Mouse (Mus musculus) hindbrain, postnatal 0 days (tissue): ENCODE data around the gene Fgfr2. TPM values are rescaled to one million over a fixed set of nuclear protein-coding genes. Genes with fewer than 3 reads are reported as not detected.
A peak's percentile ranks its signal among the peaks of the same experiment; 100 is the strongest.

Experiments
- ATAC-seq: fragments of 200-750 bp; cut with Nextera tagmentation; 2 replicates; pipeline ENCODE4 v1.8.0; 2017; ENCODE audit warnings: mild to moderate bottlenecking, moderate TSS enrichment, moderate library complexity
- DNase-seq: peaks from one replicate; pipeline ENCODE4 v3.0.0-alpha.2; 2015; ENCODE audit warnings: low spot score
- H3K27ac ChIP-seq: fragments of 300-500 bp; sonication (generic); 2 replicates; pipeline ENCODE4 v1.5.1; 2014; ENCODE audit warnings: mild to moderate bottlenecking
- H3K27me3 ChIP-seq: fragments of 300-500 bp; sonication (generic); 2 replicates; pipeline ENCODE4 v1.6.1; 2014; ENCODE audit warnings: low read length, mixed read lengths; ENCODE audit not compliant: insufficient read depth
- H3K36me3 ChIP-seq: fragments of 300-500 bp; sonication (generic); 2 replicates; pipeline ENCODE4 v1.6.1; 2014; ENCODE audit warnings: low read length, mixed read lengths; ENCODE audit not compliant: insufficient read depth
- H3K4me1 ChIP-seq: fragments of 300-500 bp; sonication (generic); 2 replicates; pipeline ENCODE4 v1.6.1; 2014; ENCODE audit warnings: antibody characterized with exemption, low read length, mixed read lengths; ENCODE audit not compliant: insufficient read depth
- H3K4me2 ChIP-seq: fragments of 300-500 bp; sonication (generic); 2 replicates; pipeline ENCODE4 v1.6.1; 2014; ENCODE audit warnings: low read depth, mild to moderate bottlenecking, low read length, moderate library complexity, mixed read lengths
- H3K4me3 ChIP-seq: fragments of 300-500 bp; sonication (generic); 2 replicates; pipeline ENCODE4 v1.5.1; 2014; ENCODE audit warnings: low read length
- H3K9ac ChIP-seq: fragments of 300-500 bp; sonication (generic); replicated peaks from 2 replicates; pipeline ENCODE4 v1.6.1; 2014; ENCODE audit warnings: mild to moderate bottlenecking, low read length, moderate library complexity, mixed read lengths
- H3K9me3 ChIP-seq: fragments of 300-500 bp; sonication (generic); 2 replicates; pipeline ENCODE4 v1.6.1; 2016; ENCODE audit warnings: low read length, mixed read lengths
- CTCF ChIP-seq: IDR thresholded peaks from 2 replicates; pipeline ENCODE4 v1.5.1; 2016; ENCODE audit warnings: antibody characterized with exemption, control low read depth, low read depth
- WGBS: fragments of 180-500 bp; shearing (Covaris S2); extraction: QIAGEN DNeasy Blood & Tissue Kit; methylation state at CpG from one replicate; pipeline ENCODE4 v1.1.7; 2014; 5-methylcytosine and 5-hydroxymethylcytosine counted together
- polyA plus RNA-seq: library from polyadenylated mRNA; unstranded; fragments of >200 nt; fragmentation: Nextera tagmentation; extraction: Ambion mirVana; gene quantifications from 2 replicates; pipeline ENCODE4 v1.2.1, GENCODE M21; 2015
- total RNA-seq: library from RNA; depleted of rRNA; stranded (reverse); fragments of >200 nt; gene quantifications from 2 replicates; pipeline ENCODE4 v1.2.3, GENCODE M21; 2014

Gene Fgfr2
- total and polyA plus RNA-seq, 2 experiments from 2014 or later, result 17.3 to 49.0 TPM

DNA sequence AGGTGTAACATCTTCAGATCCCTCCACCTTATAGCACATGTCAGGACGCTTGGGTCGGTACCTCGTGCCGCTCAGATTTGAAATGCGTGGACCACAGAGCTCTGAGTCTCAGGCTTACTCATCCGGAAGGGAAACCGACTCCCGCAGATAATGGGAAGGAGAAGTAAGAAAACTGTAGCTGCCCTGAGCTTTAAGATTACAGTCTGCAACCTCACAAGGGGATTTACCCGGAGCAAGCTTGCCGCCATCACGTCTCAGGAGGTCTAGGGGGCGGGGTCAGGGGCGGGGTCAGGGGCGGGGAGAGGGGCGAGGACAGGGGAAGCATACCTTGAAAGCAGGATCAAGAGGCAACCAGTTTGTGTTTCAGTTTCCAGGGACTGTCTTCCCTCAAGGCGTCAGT lies 2310.7 kb downstream of the Fgfr2 start:
- no peaks in the 10 kb centered on the region for H3K27me3 ChIP-seq
- no peak overlapping the region for H3K27ac ChIP-seq
- H3K4me3 ChIP-seq, result no peak overlapping the region
- ATAC-seq, result no peak
- H3K36me3 ChIP-seq, result no peaks in the 10 kb centered on the region
- WGBS, result 47% methylated on average over 16 of the region's 16 CpGs
- no peaks in the 10 kb centered on the region for H3K9me3 ChIP-seq
- no peak for TF ChIP-seq CTCF
- no peak overlapping the region for H3K9ac ChIP-seq
- no peak for DNase-seq
- H3K4me1 ChIP-seq, result no peaks in the 10 kb centered on the region
- no peak overlapping the region for H3K4me2 ChIP-seq

DNA sequence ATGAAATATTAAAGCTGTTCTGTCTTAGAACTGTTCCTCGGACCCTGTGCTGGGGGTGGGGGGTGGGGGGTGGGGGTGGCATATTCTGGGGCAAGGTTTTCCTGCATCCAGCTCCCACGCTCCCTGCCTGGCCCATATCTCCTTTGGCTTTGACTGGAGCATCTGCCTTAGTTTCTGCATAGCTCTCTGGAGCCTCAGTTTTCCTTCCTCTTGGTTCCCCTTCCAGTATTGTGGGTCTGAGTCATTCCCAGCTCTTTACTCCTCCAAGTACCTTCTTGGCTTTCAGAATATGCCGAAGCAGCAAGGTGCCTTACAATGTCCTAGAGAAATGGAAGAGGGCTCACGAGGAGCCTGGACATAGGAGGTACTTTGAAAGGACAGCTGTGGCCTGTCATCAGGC lies 2312.9 kb downstream of the Fgfr2 start:
- no peaks in the 10 kb centered on the region for H3K27me3 ChIP-seq
- H3K4me1 ChIP-seq, result no peaks in the 10 kb centered on the region
- no peaks in the 10 kb centered on the region for H3K36me3 ChIP-seq
- DNase-seq (no peak), ATAC-seq (no peak)
- H3K9me3 ChIP-seq, result no peaks in the 10 kb centered on the region
- 83% methylated on average over 4 of the region's 4 CpGs for WGBS
- no peak overlapping the region for H3K27ac ChIP-seq
- no peak overlapping the region for H3K4me2 ChIP-seq
- TF ChIP-seq CTCF, result no peak
- no peak overlapping the region for H3K9ac ChIP-seq
- no peak overlapping the region for H3K4me3 ChIP-seq

DNA sequence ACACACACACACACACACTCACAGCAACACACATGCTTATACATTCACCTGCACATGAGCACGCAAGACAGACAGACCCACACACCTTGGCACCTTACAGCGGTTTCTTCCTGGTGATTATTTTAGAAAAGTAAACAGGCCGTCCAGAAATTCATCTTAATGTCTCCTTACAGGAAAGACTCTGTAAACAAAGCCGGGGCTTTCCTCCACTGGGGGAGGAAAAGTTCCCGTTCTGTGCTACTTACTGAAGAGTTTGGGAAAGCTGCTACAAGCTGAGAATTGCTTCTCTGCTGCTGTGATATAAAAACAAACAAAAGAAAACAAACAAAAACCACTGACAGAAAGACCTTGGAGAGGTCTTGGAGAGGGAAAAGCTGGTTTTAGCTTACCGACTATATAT lies 2314.5 kb downstream of the Fgfr2 start:
- no peak overlapping the region for H3K27ac ChIP-seq
- no peaks in the 10 kb centered on the region for H3K4me1 ChIP-seq
- TF ChIP-seq CTCF, result no peak
- H3K9ac ChIP-seq, result no peak overlapping the region
- H3K9me3 ChIP-seq, result no peaks in the 10 kb centered on the region
- no peak overlapping the region for H3K4me3 ChIP-seq
- 75% methylated on average over 6 of the region's 6 CpGs for WGBS
- ATAC-seq (no peak), DNase-seq (no peak)
- H3K27me3 ChIP-seq, result no peaks in the 10 kb centered on the region
- H3K4me2 ChIP-seq, result no peak overlapping the region
- H3K36me3 ChIP-seq, result no peaks in the 10 kb centered on the region

DNA sequence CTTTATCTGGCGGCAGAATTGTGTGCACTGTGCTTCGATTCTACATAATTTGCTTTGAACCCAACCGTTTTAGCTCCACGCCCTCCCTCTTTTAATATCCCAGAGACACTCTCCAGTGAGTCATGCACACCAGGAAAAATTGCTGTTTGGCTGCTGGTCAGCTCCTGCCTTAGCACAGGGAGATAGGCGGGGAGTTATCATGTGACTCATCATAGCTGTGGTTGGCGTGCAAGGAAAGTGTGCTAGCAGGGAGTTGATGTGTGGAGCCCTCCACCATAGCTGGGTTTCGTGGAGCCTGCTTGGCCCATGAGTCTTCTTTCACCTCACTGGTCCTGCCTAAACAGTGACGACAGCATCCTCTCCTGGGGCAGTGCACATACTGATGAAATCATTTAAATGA lies 2315.4 kb downstream of the Fgfr2 start:
- H3K36me3 ChIP-seq, result no peaks in the 10 kb centered on the region
- ATAC-seq (no peak), DNase-seq (peak; percentile 11)
- H3K4me1 ChIP-seq, result no peaks in the 10 kb centered on the region
- TF ChIP-seq CTCF, result no peak
- 54% methylated on average over 8 of the region's 8 CpGs for WGBS
- H3K4me2 ChIP-seq, result no peak overlapping the region
- H3K9ac ChIP-seq, result no peak overlapping the region
- H3K9me3 ChIP-seq, result no peaks in the 10 kb centered on the region
- no peaks in the 10 kb centered on the region for H3K27me3 ChIP-seq
- H3K4me3 ChIP-seq, result no peak overlapping the region
- no peak overlapping the region for H3K27ac ChIP-seq

DNA sequence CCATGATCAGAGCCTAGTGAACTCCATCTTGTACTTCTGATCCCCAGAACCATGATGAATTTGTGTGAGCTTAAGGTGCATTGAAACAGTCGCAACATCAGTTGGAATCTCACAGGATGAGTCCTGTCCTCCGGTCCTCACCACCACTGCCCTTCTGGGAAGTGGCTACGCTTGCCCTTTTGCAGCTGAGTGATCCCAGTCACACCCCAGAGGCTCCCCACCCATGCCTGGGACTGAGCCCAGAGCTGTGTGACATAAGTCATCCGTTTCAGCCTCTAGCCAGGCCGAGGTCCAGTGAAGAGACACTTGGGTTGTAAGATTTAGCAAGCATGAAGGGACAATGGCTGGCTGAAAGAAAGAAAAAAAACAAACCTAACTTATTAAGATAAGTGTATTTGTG lies 2318.2 kb downstream of the Fgfr2 start:
- H3K4me3 ChIP-seq, result no peak overlapping the region
- TF ChIP-seq CTCF, result no peak
- no peaks in the 10 kb centered on the region for H3K4me1 ChIP-seq
- no peaks in the 10 kb centered on the region for H3K9me3 ChIP-seq
- H3K9ac ChIP-seq, result no peak overlapping the region
- no peaks in the 10 kb centered on the region for H3K36me3 ChIP-seq
- ATAC-seq, result no peak
- no peaks in the 10 kb centered on the region for H3K27me3 ChIP-seq
- WGBS, result 77% methylated on average over 5 of the region's 5 CpGs
- no peak overlapping the region for H3K4me2 ChIP-seq
- no peak overlapping the region for H3K27ac ChIP-seq
- no peak for DNase-seq

DNA sequence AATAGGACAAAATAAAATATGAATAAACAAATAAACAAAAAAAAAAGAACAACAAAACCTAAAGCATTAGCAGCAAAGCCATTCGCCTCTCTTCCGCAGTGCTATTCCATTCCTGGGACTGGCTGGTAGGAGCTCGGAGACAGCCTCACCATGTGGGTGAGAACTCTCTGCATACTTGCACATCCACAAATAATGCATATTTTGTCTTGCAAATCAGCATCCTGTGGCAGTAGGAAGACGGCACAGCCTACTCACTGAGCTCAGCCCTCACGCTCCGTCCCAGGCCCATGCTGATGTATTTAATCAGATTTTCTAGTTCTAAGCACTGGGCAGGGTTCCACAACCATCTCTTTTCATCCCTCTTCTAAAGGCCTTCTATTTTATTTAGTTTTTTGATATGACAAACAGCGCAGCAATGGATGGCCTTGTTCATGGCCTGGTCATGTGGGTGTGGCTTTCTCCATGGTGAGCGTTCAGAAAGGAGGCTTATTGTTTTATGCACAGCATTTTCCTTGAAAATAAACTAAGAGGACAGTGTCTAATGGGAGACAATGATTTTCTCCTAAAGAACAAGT lies 2319.8 kb downstream of the Fgfr2 start:
- Histone ChIP-seq H3K27ac (no peak overlapping the region), H3K4me1 (no peaks in the 10 kb centered on the region), H3K4me3 (no peak overlapping the region), H3K4me2 (no peak overlapping the region), H3K9me3 (no peaks in the 10 kb centered on the region), H3K9ac (no peak overlapping the region), H3K36me3 (no peaks in the 10 kb centered on the region), H3K27me3 (no peaks in the 10 kb centered on the region)
- no peak for ATAC-seq
- DNase-seq, result no peak
- TF ChIP-seq CTCF, result no peak
- WGBS, result 56% methylated on average over 8 of the region's 8 CpGs

DNA sequence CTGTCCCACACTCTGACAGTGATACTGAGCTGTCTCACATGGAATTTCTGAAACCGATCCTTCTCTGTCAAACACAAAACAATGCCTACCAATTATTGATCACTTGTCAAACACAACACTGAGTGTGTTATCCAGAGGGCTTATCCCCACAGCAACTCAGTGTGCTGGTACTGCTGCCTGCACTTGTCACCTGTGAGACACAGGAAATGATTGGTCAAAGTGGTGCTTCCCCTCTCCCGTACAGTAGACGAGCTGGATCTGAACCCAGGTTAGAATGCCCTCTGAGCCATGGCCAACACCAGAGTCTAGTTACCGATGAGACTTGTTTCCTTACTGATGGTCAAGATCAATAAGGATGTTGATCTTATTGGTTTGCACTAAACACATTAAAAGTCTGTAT lies 2321.3 kb downstream of the Fgfr2 start:
- no peak for ATAC-seq
- no peak overlapping the region for H3K9ac ChIP-seq
- no peak overlapping the region for H3K4me3 ChIP-seq
- no peaks in the 10 kb centered on the region for H3K9me3 ChIP-seq
- no peaks in the 10 kb centered on the region for H3K36me3 ChIP-seq
- H3K27ac ChIP-seq, result no peak overlapping the region
- no peak for TF ChIP-seq CTCF
- H3K4me2 ChIP-seq, result no peak overlapping the region
- no peaks in the 10 kb centered on the region for H3K4me1 ChIP-seq
- WGBS, result 94% methylated on average over 4 of the region's 4 CpGs
- no peak for DNase-seq
- no peaks in the 10 kb centered on the region for H3K27me3 ChIP-seq
